Mouse (Mus musculus) megakaryocyte-erythroid progenitor cell, adult 5-6 weeks (primary cell): ENCODE results near the gene Stk39. TPM values are rescaled to one million over a fixed set of nuclear protein-coding genes. Genes with fewer than 3 reads are reported as not detected.

Experiments used
- ATAC-seq: replicated peaks from 2 replicates; pipeline ENCODE4 v1.8.0; 2016; ENCODE audit warnings: mild to moderate bottlenecking, inconsistent platforms; ENCODE audit not compliant: severe bottlenecking, poor library complexity, low FRiP score, low TSS enrichment
- total RNA-seq, 2 experiments: library from RNA; stranded (forward) in 1 of 2; stranded (reverse) in 1 of 2; fragments of 200-1000, 215-1000 nt in 1 of 2; fragments of >200 nt in 1 of 2; fragmentation: Nextera tagmentation in 1 of 2; gene quantifications; 2 replicates each; pipeline ENCODE4 v1.2.3; 2014 to 2017

Stk39 gene
- total RNA-seq, 2 experiments from 2014 or later, result 1.3 to 2.1 TPM

DNA sequence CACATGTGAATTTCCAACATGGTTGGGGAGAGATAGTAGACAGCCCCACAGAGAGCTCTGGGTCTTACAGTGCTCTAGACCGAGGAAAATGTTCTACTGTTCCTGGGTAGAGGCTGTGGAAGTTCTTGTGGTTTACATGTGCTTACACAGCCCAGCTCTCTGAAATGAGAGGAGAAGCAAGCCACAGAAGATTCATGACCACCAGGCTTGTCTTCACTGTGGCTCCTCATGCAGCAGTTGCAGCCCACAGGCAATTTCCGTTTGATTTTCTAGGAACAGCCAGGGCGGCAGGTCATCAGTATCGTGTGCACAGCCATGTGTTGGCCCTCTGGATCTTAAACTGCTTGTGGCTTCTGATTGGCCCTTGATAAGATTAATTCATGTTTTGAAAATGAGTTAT, 252.2 kb downstream of the Stk39 start:
- no peak for ATAC-seq

GRCm38 (mm10) chr2:68215176-68215575, 256.9 kb downstream of the Stk39 start:
- ATAC-seq, result no peak

DNA sequence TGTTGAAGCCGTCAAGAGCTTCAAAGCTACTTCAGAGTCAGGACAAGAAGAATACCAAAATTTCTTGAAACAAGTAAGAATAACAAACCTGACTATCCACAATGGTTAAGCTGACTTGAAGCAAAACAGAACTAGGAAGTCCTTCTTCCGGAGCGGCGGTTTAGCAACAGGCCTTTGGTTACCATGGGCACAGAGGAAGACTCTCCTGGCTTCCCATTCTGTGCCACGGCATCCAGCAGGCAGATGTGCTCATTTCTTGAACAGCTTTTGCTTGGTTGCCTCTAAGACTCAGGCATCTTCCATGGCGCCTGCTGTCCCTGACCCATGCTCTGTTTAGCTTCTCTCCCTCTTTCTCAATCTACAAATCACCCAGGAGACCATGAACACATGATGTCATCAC, 257.7 kb downstream of the Stk39 start:
- no peak for ATAC-seq

GRCm38 (mm10) chr2:68211443-68211842, 260.6 kb downstream of the Stk39 start:
- ATAC-seq, result no peak

GRCm38 (mm10) chr2:68196245-68196644, 275.8 kb downstream of the Stk39 start:
- ATAC-seq, result no peak

DNA sequence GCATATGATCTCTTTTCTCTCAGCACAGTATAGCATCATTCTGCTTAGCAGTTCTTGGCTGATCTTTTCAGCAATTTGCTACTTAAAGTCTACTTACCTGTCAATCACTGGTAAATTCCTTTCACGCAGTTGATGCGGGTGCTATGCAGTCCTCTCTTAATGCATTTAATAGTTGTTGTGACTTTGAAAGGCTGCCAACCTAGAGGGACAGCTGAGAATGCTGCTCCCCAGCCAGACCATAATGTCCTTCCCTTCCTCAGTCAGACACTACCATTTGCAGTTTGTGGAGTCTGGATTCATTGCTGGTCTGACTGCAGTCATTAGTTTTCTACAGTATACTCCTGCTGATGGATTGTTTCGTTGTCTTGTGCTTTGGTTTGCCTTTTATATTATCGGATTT, 277.6 kb downstream of the Stk39 start:
- ATAC-seq, result no peak

- no peak for ATAC-seq
These were observed 278.6 kb downstream of the Stk39 start for GRCm38 (mm10) chr2:68193465-68193837.

DNA sequence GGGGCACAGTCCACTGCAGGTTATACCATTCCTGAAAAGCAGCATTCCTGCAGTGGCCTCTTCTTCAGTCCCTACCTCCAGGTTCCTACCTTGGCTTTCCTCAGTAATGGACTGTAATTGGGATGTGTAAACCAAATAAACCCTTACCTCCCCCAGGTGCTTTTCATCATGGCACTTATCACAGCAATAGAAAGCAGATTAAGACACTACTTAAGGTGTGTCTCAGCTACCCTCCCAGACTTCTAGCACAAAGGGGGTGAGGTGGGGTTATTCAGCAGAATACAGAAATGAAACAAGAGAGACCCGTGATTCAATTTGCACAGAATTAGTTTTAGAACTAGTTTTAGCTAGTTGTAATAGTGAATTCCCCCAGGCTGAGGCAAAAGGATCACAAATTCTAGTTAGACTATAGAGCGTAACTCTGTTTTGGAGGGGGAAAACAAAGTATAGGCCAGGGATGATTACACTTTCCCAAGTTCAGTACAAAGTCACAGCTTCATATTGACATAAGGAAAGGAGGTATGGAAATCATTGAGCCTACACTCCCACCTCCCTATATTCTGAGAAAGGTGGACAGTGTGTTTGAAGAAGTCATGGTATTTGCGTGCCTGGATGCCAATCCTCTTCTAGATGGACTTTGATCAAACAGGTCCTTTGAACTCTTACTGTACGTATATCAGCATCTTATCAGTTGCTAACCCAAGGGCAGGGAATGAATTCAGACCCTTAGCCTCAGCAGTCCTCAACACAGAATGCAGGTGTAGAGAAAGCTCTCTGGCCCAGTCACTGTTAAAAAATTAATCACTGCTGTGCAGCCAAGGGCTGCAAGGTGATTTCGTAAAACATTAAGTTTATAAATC, 279.2 kb downstream of the Stk39 start:
- ATAC-seq, result no peak

GRCm38 (mm10) chr2:68176425-68176824, 295.6 kb downstream of the Stk39 start:
- ATAC-seq, result no peak

GRCm38 (mm10) chr2:68171306-68171705, 300.8 kb downstream of the Stk39 start:
- ATAC-seq, result no peak

GRCm38 (mm10) chr2:68162012-68162411, 310.1 kb downstream of the Stk39 start:
- ATAC-seq, result no peak

GRCm38 (mm10) chr2:68160566-68160965, 311.5 kb downstream of the Stk39 start:
- no peak for ATAC-seq

Other genes with a start within 250 kb of the Stk39 start
- not detected in 2 replicates for gene 4933409G03Rik, start 110.1 kb upstream of the Stk39 start, total RNA-seq (2014; fragmentation: Nextera tagmentation)
- not detected in 2 replicates for gene 4933409G03Rik, start 110.1 kb upstream of the Stk39 start, total RNA-seq (2017)
- gene 4932414N04Rik, start 184.2 kb upstream of the Stk39 start, total RNA-seq (2014; fragmentation: Nextera tagmentation), result not detected in 2 replicates
- not detected in 2 replicates for gene 4932414N04Rik, start 184.2 kb upstream of the Stk39 start, total RNA-seq (2017)